Mouse (Mus musculus): ENCODE data around the gene Foxg1. TPM values are rescaled to one million over a fixed set of nuclear protein-coding genes. Genes with fewer than 3 reads are reported as not detected.

Foxg1 gene
- polyA plus RNA-seq, 1 experiment: 3.7 TPM

DNA sequence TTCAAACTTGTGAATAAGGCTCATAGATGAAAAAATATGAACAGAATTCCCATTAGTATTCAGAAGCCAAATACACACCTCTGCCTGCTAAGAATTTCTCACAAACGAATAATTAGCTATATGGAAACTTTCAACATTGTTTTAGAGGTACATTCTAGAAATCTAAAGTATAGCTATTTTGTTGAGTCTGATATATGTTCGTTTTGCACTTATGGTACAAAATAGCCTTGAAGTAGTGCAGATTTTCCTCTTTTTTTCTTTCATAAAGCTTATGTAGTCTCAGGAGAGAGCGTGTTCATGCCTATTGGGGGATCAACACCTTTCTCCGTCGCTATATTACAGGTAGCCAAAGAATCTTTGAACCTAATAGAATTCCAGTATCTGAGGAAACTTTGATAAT lies 10.4 kb downstream of the Foxg1 start:
- H3K4me3 ChIP-seq (ENCODE audit: insufficient read depth, low read length): no peak overlapping the region
- no peaks in the 10 kb centered on the region for H3K4me1 ChIP-seq (ENCODE audit: control insufficient read depth, insufficient read depth, low read length)
- no peak for TF ChIP-seq CTCF (IDR thresholded peaks at IDR 0.05; ENCODE audit: borderline replicate concordance, insufficient read depth, low read length)
- TF ChIP-seq POLR2A (IDR thresholded peaks at IDR 0.05; ENCODE audit: low read depth, low read length): no peak
- no peak overlapping the region for H3K27ac ChIP-seq (ENCODE audit: insufficient read depth, low read length)

DNA sequence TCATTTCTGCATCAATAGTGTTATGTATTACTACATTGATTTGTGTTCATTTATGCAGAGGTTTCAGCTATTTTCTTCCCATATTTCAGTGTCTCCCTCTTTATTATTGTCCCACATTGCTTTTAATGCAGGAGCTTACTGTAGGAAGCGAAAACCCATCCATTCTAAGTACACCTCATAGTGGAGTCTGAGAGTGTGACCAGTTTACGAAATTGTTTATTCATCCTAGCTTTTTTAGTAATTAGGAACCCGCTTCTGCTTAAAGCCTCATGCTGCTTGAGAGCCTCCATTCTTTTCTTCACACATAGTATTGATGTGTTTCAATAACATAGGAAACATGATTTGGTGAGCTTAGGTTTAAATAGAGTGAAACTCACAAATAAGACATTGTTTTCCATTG lies 11.2 kb downstream of the Foxg1 start:
- Histone ChIP-seq H3K4me1 (ENCODE audit: control insufficient read depth, insufficient read depth, low read length) (no peaks in the 10 kb centered on the region), H3K4me3 (ENCODE audit: insufficient read depth, low read length) (no peak overlapping the region), H3K27ac (ENCODE audit: insufficient read depth, low read length) (no peak overlapping the region)
- no peak for TF ChIP-seq POLR2A (IDR thresholded peaks at IDR 0.05; ENCODE audit: low read depth, low read length)
- TF ChIP-seq CTCF (IDR thresholded peaks at IDR 0.05; ENCODE audit: borderline replicate concordance, insufficient read depth, low read length): no peak

- TF ChIP-seq POLR2A (IDR thresholded peaks at IDR 0.05; ENCODE audit: low read depth, low read length): no peak
- no peak for TF ChIP-seq CTCF (IDR thresholded peaks at IDR 0.05; ENCODE audit: borderline replicate concordance, insufficient read depth, low read length)
- no peaks in the 10 kb centered on the region for H3K4me1 ChIP-seq (ENCODE audit: control insufficient read depth, insufficient read depth, low read length)
- no peak overlapping the region for H3K4me3 ChIP-seq (ENCODE audit: insufficient read depth, low read length)
- H3K27ac ChIP-seq (ENCODE audit: insufficient read depth, low read length): no peak overlapping the region
Observed at GRCm38 (mm10) chr12:49394181-49394580, 11.7 kb downstream of the Foxg1 start.

DNA sequence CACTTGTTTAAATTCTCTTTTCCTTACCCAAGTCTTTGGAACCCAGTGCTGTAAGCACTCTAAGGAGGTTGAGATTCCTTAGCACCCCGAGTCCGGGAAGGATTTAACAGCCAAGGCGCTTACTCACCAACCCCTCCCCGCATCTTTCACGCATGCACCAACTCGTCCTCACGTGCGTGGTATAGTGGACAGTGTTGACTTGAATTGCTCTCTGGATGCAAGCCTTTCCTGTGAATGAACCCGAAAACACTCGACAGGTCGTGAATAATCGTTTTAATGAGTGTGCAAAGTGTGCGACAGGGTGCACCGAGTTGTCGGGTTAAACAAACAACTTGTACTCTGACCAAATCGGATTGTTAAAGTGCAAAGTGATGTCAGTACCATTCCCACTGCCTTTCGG lies 12.4 kb downstream of the Foxg1 start:
- H3K27ac ChIP-seq (ENCODE audit: insufficient read depth, low read length): no peak overlapping the region
- no peak for TF ChIP-seq POLR2A (IDR thresholded peaks at IDR 0.05; ENCODE audit: low read depth, low read length)
- TF ChIP-seq CTCF (IDR thresholded peaks at IDR 0.05; ENCODE audit: borderline replicate concordance, insufficient read depth, low read length): no peak
- no peaks in the 10 kb centered on the region for H3K4me1 ChIP-seq (ENCODE audit: control insufficient read depth, insufficient read depth, low read length)
- no peak overlapping the region for H3K4me3 ChIP-seq (ENCODE audit: insufficient read depth, low read length)

GRCm38 (mm10) chr12:49395969-49396368 lies 13.5 kb downstream of the Foxg1 start:
- Histone ChIP-seq H3K4me3 (ENCODE audit: insufficient read depth, low read length) (no peak overlapping the region), H3K4me1 (ENCODE audit: control insufficient read depth, insufficient read depth, low read length) (no peaks in the 10 kb centered on the region), H3K27ac (ENCODE audit: insufficient read depth, low read length) (no peak overlapping the region)
- TF ChIP-seq POLR2A (IDR thresholded peaks at IDR 0.05; ENCODE audit: low read depth, low read length): no peak
- TF ChIP-seq CTCF (IDR thresholded peaks at IDR 0.05; ENCODE audit: borderline replicate concordance, insufficient read depth, low read length): no peak

DNA sequence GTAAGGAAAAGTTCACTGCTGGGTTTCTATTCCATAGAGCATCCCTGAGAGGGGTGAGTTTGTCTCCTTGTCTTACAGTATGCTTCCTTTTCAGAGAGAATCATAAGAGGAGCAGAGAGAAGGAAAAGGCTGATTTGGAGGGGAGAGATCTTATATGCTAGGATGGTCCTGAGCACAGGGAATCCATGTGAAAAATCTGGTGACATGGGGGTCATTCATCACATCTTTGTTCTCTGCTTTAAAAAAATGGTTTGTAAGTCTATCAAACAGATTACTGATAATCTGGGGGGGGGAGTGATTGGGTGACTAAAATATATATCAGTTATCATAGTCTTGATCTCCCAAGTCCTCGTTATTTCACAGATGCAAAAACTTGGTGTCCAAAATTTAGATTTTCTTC lies 14.3 kb downstream of the Foxg1 start:
- no peak for TF ChIP-seq CTCF (IDR thresholded peaks at IDR 0.05; ENCODE audit: borderline replicate concordance, insufficient read depth, low read length)
- no peak overlapping the region for H3K27ac ChIP-seq (ENCODE audit: insufficient read depth, low read length)
- H3K4me1 ChIP-seq (ENCODE audit: control insufficient read depth, insufficient read depth, low read length): no peaks in the 10 kb centered on the region
- H3K4me3 ChIP-seq (ENCODE audit: insufficient read depth, low read length): no peak overlapping the region

GRCm38 (mm10) chr12:49397443-49398162 lies 15.1 kb downstream of the Foxg1 start:
- no peak overlapping the region for H3K4me3 ChIP-seq (ENCODE audit: insufficient read depth, low read length)
- H3K27ac ChIP-seq (ENCODE audit: insufficient read depth, low read length): no peak overlapping the region
- TF ChIP-seq POLR2A (IDR thresholded peaks at IDR 0.05; ENCODE audit: low read depth, low read length) (no peak), CTCF (IDR thresholded peaks at IDR 0.05; ENCODE audit: borderline replicate concordance, insufficient read depth, low read length) (no peak)
- no peaks in the 10 kb centered on the region for H3K4me1 ChIP-seq (ENCODE audit: control insufficient read depth, insufficient read depth, low read length)

DNA sequence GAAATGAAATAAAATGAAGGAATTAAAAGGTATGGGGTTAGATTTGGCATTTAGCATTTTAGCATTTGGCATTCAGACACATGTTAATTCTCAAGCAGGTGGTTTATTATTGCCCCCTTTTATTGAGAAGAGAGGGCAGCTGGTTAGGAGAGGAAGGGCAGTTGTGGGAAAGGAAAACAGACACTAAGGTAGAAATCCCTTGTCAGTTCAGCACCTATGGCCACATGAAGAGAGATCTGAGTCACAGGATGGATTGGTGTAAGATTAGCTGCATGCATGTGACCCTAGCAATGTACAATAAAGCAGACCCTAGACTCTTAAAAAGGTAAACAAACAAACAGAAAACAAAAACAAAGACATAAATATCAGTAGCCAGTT lies 15.7 kb downstream of the Foxg1 start:
- Histone ChIP-seq H3K4me3 (ENCODE audit: insufficient read depth, low read length) (no peak overlapping the region), H3K27ac (ENCODE audit: insufficient read depth, low read length) (no peak overlapping the region), H3K4me1 (ENCODE audit: control insufficient read depth, insufficient read depth, low read length) (no peaks in the 10 kb centered on the region)
- no peak for TF ChIP-seq POLR2A (IDR thresholded peaks at IDR 0.05; ENCODE audit: low read depth, low read length)
- TF ChIP-seq CTCF (IDR thresholded peaks at IDR 0.05; ENCODE audit: borderline replicate concordance, insufficient read depth, low read length): no peak

DNA sequence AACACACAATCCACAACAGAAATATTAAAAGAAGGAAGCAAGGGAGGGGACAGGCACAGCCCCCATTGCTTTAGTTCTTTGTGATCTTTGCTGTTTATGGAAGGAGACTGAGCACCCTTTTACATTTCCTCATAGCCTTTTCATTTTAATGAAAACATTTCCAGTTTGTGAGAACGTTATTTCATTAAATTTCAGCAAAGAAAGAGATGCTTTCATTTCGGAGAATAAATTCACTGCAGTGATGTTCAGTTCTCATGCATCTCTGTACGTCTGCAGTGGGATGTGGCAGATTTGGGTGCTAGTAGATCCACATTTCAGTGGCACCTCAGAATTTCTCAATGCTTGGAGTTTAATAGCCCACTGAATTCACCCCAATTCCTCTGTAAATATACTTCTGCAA lies 16.2 kb downstream of the Foxg1 start:
- Histone ChIP-seq H3K4me1 (ENCODE audit: control insufficient read depth, insufficient read depth, low read length) (no peaks in the 10 kb centered on the region), H3K27ac (ENCODE audit: insufficient read depth, low read length) (no peak overlapping the region), H3K4me3 (ENCODE audit: insufficient read depth, low read length) (no peak overlapping the region)
- TF ChIP-seq POLR2A (IDR thresholded peaks at IDR 0.05; ENCODE audit: low read depth, low read length): no peak
- TF ChIP-seq CTCF (IDR thresholded peaks at IDR 0.05; ENCODE audit: borderline replicate concordance, insufficient read depth, low read length): no peak

DNA sequence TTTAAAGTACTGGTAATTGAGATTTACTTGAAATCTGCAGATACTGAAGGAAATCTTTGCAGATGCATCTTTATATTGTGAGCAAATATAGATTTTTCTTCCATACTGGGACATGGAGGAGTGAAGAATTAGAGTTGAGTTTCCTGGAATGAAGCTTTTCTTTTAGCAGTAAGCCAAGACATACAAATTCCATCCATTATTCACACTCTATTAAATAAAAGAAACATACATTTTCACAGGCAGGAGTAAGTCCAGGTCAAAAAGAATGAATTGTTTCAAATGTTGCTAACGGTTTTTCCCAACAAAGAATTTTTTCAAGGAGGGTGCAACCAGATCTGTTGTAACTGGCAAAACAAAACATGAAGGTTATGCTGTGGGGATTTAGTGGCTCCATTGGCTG lies 17.2 kb downstream of the Foxg1 start:
- Histone ChIP-seq H3K4me3 (ENCODE audit: insufficient read depth, low read length) (no peak overlapping the region), H3K27ac (ENCODE audit: insufficient read depth, low read length) (no peak overlapping the region), H3K4me1 (ENCODE audit: control insufficient read depth, insufficient read depth, low read length) (no peaks in the 10 kb centered on the region)
- TF ChIP-seq POLR2A (IDR thresholded peaks at IDR 0.05; ENCODE audit: low read depth, low read length): no peak
- no peak for TF ChIP-seq CTCF (IDR thresholded peaks at IDR 0.05; ENCODE audit: borderline replicate concordance, insufficient read depth, low read length)
